10 mouse cellular contexts compared by ENCODE assay signal in genomic region chr2:91986071-91986470, GRCm38 (mm10). TPM values are rescaled to one million over a fixed set of nuclear protein-coding genes. Genes with fewer than 3 reads are reported as not detected.
DNase-seq lines count a peak whose midpoint lies in the region; ATAC-seq and TF ChIP-seq lines count a peak whose summit lies in the region.
"Had no signal": no experiment of that assay in that cellular context is flagged by ENCODE, and none has a peak within 500 bp of the region (broad histone marks: within the 10 kb centered on the region; RNA-seq: fewer than 3 reads in every experiment).

No protein-coding gene starts in this region.

- H3K36me3 ChIP-seq in midbrain, embryonic 14.5 days (ENCODE audit: control insufficient read depth, insufficient read depth, low read length): no peaks in the 10 kb centered on the region
- H3K36me3 ChIP-seq in midbrain, embryonic 10.5 days: no peaks in the 10 kb centered on the region
- H3K36me3 ChIP-seq in megakaryocyte, embryonic 14.5 days (replicated peaks; ENCODE audit: low read length): peaks cover 10% of the 10 kb centered on the region

- TF ChIP-seq POLR2A in cerebellum, adult 2 months (IDR thresholded peaks at IDR 0.05; ENCODE audit: borderline replicate concordance, insufficient read depth, low read length): no peak

- no peaks in the 10 kb centered on the region for H3K27me3 ChIP-seq in cerebellum, adult 2 months (ENCODE audit: control insufficient read depth, insufficient read depth, low read length)
- H3K27me3 ChIP-seq in midbrain, embryonic 14.5 days (ENCODE audit: control insufficient read depth, insufficient read depth, low read length): 0 out of 2 replicates have a peak, but pooled peaks cover 5% of the 10 kb centered on the region
- H3K27me3 ChIP-seq in midbrain, embryonic 10.5 days (ENCODE audit: low read depth, poor library complexity, severe bottlenecking): peaks cover 30% of the 10 kb centered on the region
- H3K27me3 ChIP-seq in megakaryocyte, embryonic 14.5 days (replicated peaks): peaks cover 11% of the 10 kb centered on the region
- H3K27me3 ChIP-seq: lung, embryonic 15.5 days had no signal

- no peak overlapping the region for H3K9ac ChIP-seq in midbrain, embryonic 14.5 days (replicated peaks; ENCODE audit: low read length)
- H3K9ac ChIP-seq: embryonic facial prominence, embryonic 15.5 days; lung, embryonic 15.5 days had no signal

- 17% methylated on average over 5 of the region's 5 CpGs for WGBS in cerebellum, adult 2 months
- 3% methylated on average over 5 of the region's 5 CpGs for WGBS in midbrain, embryonic 14.5 days
- 5% methylated on average over 5 of the region's 5 CpGs for WGBS in midbrain, embryonic 10.5 days

- H3K9me3 ChIP-seq in midbrain, embryonic 14.5 days (ENCODE audit: control insufficient read depth, low read length): no peaks in the 10 kb centered on the region
- no peaks in the 10 kb centered on the region for H3K9me3 ChIP-seq in midbrain, embryonic 10.5 days (replicated peaks)
- peaks cover 7% of the 10 kb centered on the region for H3K9me3 ChIP-seq in megakaryocyte, embryonic 14.5 days
- H3K9me3 ChIP-seq: embryonic facial prominence, embryonic 15.5 days; lung, embryonic 15.5 days had no signal

- peak in 1 of 2 experiments; percentile 62 for DNase-seq in cerebellum, adult 2 months
- DNase-seq in cerebellum, adult 9-11 months: no peak
- DNase-seq in midbrain, embryonic 14.5 days: peak; percentile 47
- no peak for DNase-seq in midbrain, embryonic 10.5 days (ENCODE audit: low spot score)
- DNase-seq in urinary bladder, postnatal 36 days (ENCODE audit: low spot score in 2 of 2): no peak
- DNase-seq in urinary bladder, adult 2 months (ENCODE audit: low spot score): no peak

- H3K4me1 ChIP-seq in cerebellum, adult 2 months (ENCODE audit: control insufficient read depth, insufficient read depth, low read length): no peaks in the 10 kb centered on the region
- peaks cover 8% of the 10 kb centered on the region; the same call in 1 of the 2 replicates for H3K4me1 ChIP-seq in midbrain, embryonic 14.5 days (ENCODE audit: control insufficient read depth, insufficient read depth, low read length)
- H3K4me1 ChIP-seq in midbrain, embryonic 10.5 days: peaks cover 44% of the 10 kb centered on the region
- H3K4me1 ChIP-seq in megakaryocyte, embryonic 14.5 days: peaks cover 62% of the 10 kb centered on the region

- no peak for ATAC-seq in midbrain, embryonic 14.5 days (ENCODE audit: low FRiP score, low TSS enrichment)
- ATAC-seq in inflammation-experienced regulatory T-cells, adult 6 months: peak; percentile 41

- peak; percentile 63 for TF ChIP-seq CTCF in cerebellum, adult 2 months (IDR thresholded peaks at IDR 0.05; ENCODE audit: borderline replicate concordance, insufficient read depth, low read depth, low read length)

- H3K27ac ChIP-seq in cerebellum, adult 2 months (ENCODE audit: insufficient read depth, low read length): no peak overlapping the region
- H3K27ac ChIP-seq in midbrain, embryonic 14.5 days (replicated peaks; ENCODE audit: low read depth, low read length): no peak overlapping the region
- no peak overlapping the region for H3K27ac ChIP-seq in midbrain, embryonic 10.5 days (replicated peaks)
- H3K27ac ChIP-seq: embryonic facial prominence, embryonic 15.5 days; lung, embryonic 15.5 days had no signal

- no peak overlapping the region for H3K4me2 ChIP-seq in midbrain, embryonic 14.5 days (ENCODE audit: low read length)
- H3K4me2 ChIP-seq: embryonic facial prominence, embryonic 15.5 days; lung, embryonic 15.5 days had no signal

- no peak overlapping the region for H3K4me3 ChIP-seq in cerebellum, adult 2 months (replicated peaks; ENCODE audit: insufficient read depth, low read depth, low read length)
- H3K4me3 ChIP-seq in midbrain, embryonic 14.5 days (replicated peaks; ENCODE audit: low read depth, low read length): no peak overlapping the region
- no peak overlapping the region for H3K4me3 ChIP-seq in midbrain, embryonic 10.5 days
- H3K4me3 ChIP-seq in megakaryocyte, embryonic 14.5 days (replicated peaks): peak overlapping the region; percentile 82
- H3K4me3 ChIP-seq: embryonic facial prominence, embryonic 15.5 days; lung, embryonic 15.5 days had no signal

RNA-seq across cellular contexts. Expression of gene Dgkz, which starts 10.4 kb away (rescaled TPM):
- 716 and 832 TPM in 2 replicates for polyA plus RNA-seq in cerebellum, adult 2 months (2012; rRNA removed)
- polyA plus RNA-seq in midbrain, embryonic 14.5 days (2014; fragmentation: Nextera tagmentation; extraction: Ambion mirVana): 27.5 and 32.0 TPM in 2 replicates
- 28.3 and 35.0 TPM in 2 replicates for polyA plus RNA-seq in midbrain, embryonic 10.5 days (2016; fragmentation: Nextera tagmentation; extraction: Ambion mirVana)
- 100 to 1,000 TPM in 2 of 3 experiments, 10 to 100 TPM in 1; 89.4 to 181 (median 130) TPM for polyA plus RNA-seq in inflammation-experienced regulatory T-cells, adult 6 months (2017; shearing (Covaris generic))
- polyA plus RNA-seq in megakaryocyte, embryonic 14.5 days (2012; ENCODE audit: insufficient read depth, low replicate concordance): 303 and 682 TPM in 2 replicates
- 135 and 148 TPM in 2 replicates for polyA plus RNA-seq in urinary bladder, adult 2 months (2012; rRNA removed)

RNA-seq across cellular contexts. Expression of gene Creb3l1, which starts 38.2 kb away (rescaled TPM):
- polyA plus RNA-seq in cerebellum, adult 2 months (2012; rRNA removed): 1.3 and 1.7 TPM in 2 replicates
- 0.69 and 2.0 TPM in 2 replicates for polyA plus RNA-seq in midbrain, embryonic 14.5 days (2014; fragmentation: Nextera tagmentation; extraction: Ambion mirVana)
- polyA plus RNA-seq in midbrain, embryonic 10.5 days (2016; fragmentation: Nextera tagmentation; extraction: Ambion mirVana): 0.96 and 1.6 TPM in 2 replicates
- 1 to 10 TPM in 2 of 3 experiments, under 1 TPM in 1; 0.92 to 1.7 (median 1.1) TPM for polyA plus RNA-seq in inflammation-experienced regulatory T-cells, adult 6 months (2017; shearing (Covaris generic))
- polyA plus RNA-seq in megakaryocyte, embryonic 14.5 days (2012; ENCODE audit: insufficient read depth, low replicate concordance): 22.3 and 27.7 TPM in 2 replicates
- 4.9 and 15.4 TPM in 2 replicates for polyA plus RNA-seq in urinary bladder, adult 2 months (2012; rRNA removed)

RNA-seq across cellular contexts. Expression of gene Gm9821, which starts 40.6 kb away (rescaled TPM):
- polyA plus RNA-seq in cerebellum, adult 2 months (2012; rRNA removed): not detected in 2 replicates
- 0.14 and 0.26 TPM in 2 replicates for polyA plus RNA-seq in midbrain, embryonic 14.5 days (2014; fragmentation: Nextera tagmentation; extraction: Ambion mirVana)
- 0.12 and 0.19 TPM in 2 replicates for polyA plus RNA-seq in midbrain, embryonic 10.5 days (2016; fragmentation: Nextera tagmentation; extraction: Ambion mirVana)
- 1 to 10 TPM in 1 of 3 experiments, under 1 TPM in 2; 0.78 to 1.8 (median 0.83) TPM for polyA plus RNA-seq in inflammation-experienced regulatory T-cells, adult 6 months (2017; shearing (Covaris generic))
- not detected in 2 replicates for polyA plus RNA-seq in megakaryocyte, embryonic 14.5 days (2012; ENCODE audit: insufficient read depth, low replicate concordance)
- 0.03 TPM in 1 of 2 replicates, not detected in the other for polyA plus RNA-seq in urinary bladder, adult 2 months (2012; rRNA removed)

RNA-seq across cellular contexts. Expression of gene Mdk, which starts 54.0 kb away (rescaled TPM):
- polyA plus RNA-seq in cerebellum, adult 2 months (2012; rRNA removed): 77.8 and 78.9 TPM in 2 replicates
- 131 and 196 TPM in 2 replicates for polyA plus RNA-seq in midbrain, embryonic 14.5 days (2014; fragmentation: Nextera tagmentation; extraction: Ambion mirVana)
- polyA plus RNA-seq in midbrain, embryonic 10.5 days (2016; fragmentation: Nextera tagmentation; extraction: Ambion mirVana): 1,290 and 1,659 TPM in 2 replicates
- 1 to 10 TPM; 1.5 to 2.2 (median 1.5) TPM for polyA plus RNA-seq in inflammation-experienced regulatory T-cells, adult 6 months (2017; shearing (Covaris generic))
- polyA plus RNA-seq in megakaryocyte, embryonic 14.5 days (2012; ENCODE audit: insufficient read depth, low replicate concordance): 45.5 and 59.2 TPM in 2 replicates
- polyA plus RNA-seq in urinary bladder, adult 2 months (2012; rRNA removed): 34.7 and 37.5 TPM in 2 replicates

RNA-seq across cellular contexts. Expression of gene Chrm4, which starts 59.0 kb away (rescaled TPM):
- polyA plus RNA-seq in cerebellum, adult 2 months (2012; rRNA removed): 2.0 TPM in 2 replicates
- 0.34 and 0.65 TPM in 2 replicates for polyA plus RNA-seq in midbrain, embryonic 14.5 days (2014; fragmentation: Nextera tagmentation; extraction: Ambion mirVana)
- polyA plus RNA-seq in midbrain, embryonic 10.5 days (2016; fragmentation: Nextera tagmentation; extraction: Ambion mirVana): 0.81 and 1.0 TPM in 2 replicates
- 1 to 10 TPM in 1 of 3 experiments, under 1 TPM in 1, not detected in 1; 0.23 to 1.9 TPM for polyA plus RNA-seq in inflammation-experienced regulatory T-cells, adult 6 months (2017; shearing (Covaris generic))
- polyA plus RNA-seq in megakaryocyte, embryonic 14.5 days (2012; ENCODE audit: insufficient read depth, low replicate concordance): 0.92 and 2.8 TPM in 2 replicates
- 0.06 and 0.11 TPM in 2 replicates for polyA plus RNA-seq in urinary bladder, adult 2 months (2012; rRNA removed)
- polyA plus RNA-seq: lung, embryonic 15.5 days had no signal
